Mouse (Mus musculus) olfactory bulb, adult 2 months (tissue): Measurements from ENCODE around the gene Cpsf4.

Source experiments
- CTCF ChIP-seq: fragments of 200-500 bp; IDR thresholded peaks from 2 replicates; pipeline ENCODE4 v1.5.1; 2012; ENCODE audit warnings: low read depth, mild to moderate bottlenecking, low read length, moderate library complexity; ENCODE audit not compliant: insufficient read depth
- POLR2A ChIP-seq: fragments of 200-500 bp; IDR thresholded peaks from 2 replicates; pipeline ENCODE4 v1.6.1; 2012; ENCODE audit warnings: mild to moderate bottlenecking, low read depth, low read length, moderate library complexity; ENCODE audit not compliant: insufficient read depth

- TF ChIP-seq POLR2A (no peak), CTCF (no peak)
These were observed 47.6 kb upstream of the Cpsf4 start for GRCm38 (mm10) chr5:145119385-145119784.
